Mouse (Mus musculus) megakaryocyte-erythroid progenitor cell, adult 5-6 weeks (primary cell): ENCODE results near the gene Abhd17a. TPM values are rescaled to one million over a fixed set of nuclear protein-coding genes. Genes with fewer than 3 reads are reported as not detected.
A peak's percentile ranks its signal among the peaks of the same experiment; 100 is the strongest.

ENCODE experiments used
- ATAC-seq: replicated peaks from 2 replicates; pipeline ENCODE4 v1.8.0; 2016; ENCODE audit warnings: mild to moderate bottlenecking, inconsistent platforms; ENCODE audit not compliant: severe bottlenecking, poor library complexity, low FRiP score, low TSS enrichment
- total RNA-seq, 2 experiments: library from RNA; stranded (forward) in 1 of 2; stranded (reverse) in 1 of 2; fragments of 200-1000, 215-1000 nt in 1 of 2; fragments of >200 nt in 1 of 2; fragmentation: Nextera tagmentation in 1 of 2; gene quantifications; 2 replicates each; pipeline ENCODE4 v1.2.3; 2014 to 2017

Gene Abhd17a
- total RNA-seq, 2 experiments from 2014 or later, result 19.4 to 63.1 TPM

- ATAC-seq, result 0 out of 2 replicates have a peak, but pooled peaks have one; percentile 18
Measured at GRCm38 (mm10) chr10:80557346-80557965, 32.7 kb downstream of the Abhd17a start.

GRCm38 (mm10) chr10:80553997-80554396, 36.1 kb downstream of the Abhd17a start:
- 0 out of 2 replicates have a peak, but pooled peaks have one; percentile 8 for ATAC-seq

- ATAC-seq, result peak; percentile 80
Measured at GRCm38 (mm10) chr10:80553575-80553974, 36.6 kb downstream of the Abhd17a start.

- no peak for ATAC-seq
Measured at GRCm38 (mm10) chr10:80552364-80552763, 37.8 kb downstream of the Abhd17a start.

- no peak for ATAC-seq
Measured at GRCm38 (mm10) chr10:80549279-80549678, 40.9 kb downstream of the Abhd17a start.

GRCm38 (mm10) chr10:80548428-80549006, 41.6 kb downstream of the Abhd17a start:
- ATAC-seq, result 0 out of 2 replicates have a peak, but pooled peaks have one; percentile 33

GRCm38 (mm10) chr10:80547539-80547938, 42.6 kb downstream of the Abhd17a start:
- ATAC-seq, result no peak

- ATAC-seq, result peak; percentile 62
Measured at GRCm38 (mm10) chr10:80546945-80547344, 43.2 kb downstream of the Abhd17a start.

- no peak for ATAC-seq
Measured at GRCm38 (mm10) chr10:80545590-80545989, 44.6 kb downstream of the Abhd17a start.

GRCm38 (mm10) chr10:80543873-80544272, 46.3 kb downstream of the Abhd17a start:
- ATAC-seq, result no peak

GRCm38 (mm10) chr10:80539493-80539892, 50.6 kb downstream of the Abhd17a start:
- ATAC-seq, result no peak

GRCm38 (mm10) chr10:80538710-80539394, 51.3 kb downstream of the Abhd17a start, which contains the start of gene Atp8b3:
Gene Atp8b3 (minus strand): TSS chr10:80539124.
- ATAC-seq, result peak; percentile 83

- no peak for ATAC-seq
Measured at GRCm38 (mm10) chr10:80538180-80538579, 52.0 kb downstream of the Abhd17a start.

- no peak for ATAC-seq
Measured at GRCm38 (mm10) chr10:80535711-80536110, 54.4 kb downstream of the Abhd17a start.

- ATAC-seq, result no peak
Measured at GRCm38 (mm10) chr10:80535071-80535470, 55.1 kb downstream of the Abhd17a start.

- peak; percentile 74 for ATAC-seq
Measured at GRCm38 (mm10) chr10:80533704-80534103, 56.4 kb downstream of the Abhd17a start.

Other genes with a start within 250 kb of the Abhd17a start
- 1.5 and 3.3 TPM in 2 replicates for gene Adamtsl5, start 241.9 kb downstream of the Abhd17a start, total RNA-seq (2014; fragmentation: Nextera tagmentation)
- gene Adamtsl5, start 241.9 kb downstream of the Abhd17a start, total RNA-seq (2017), result 0.30 and 2.3 TPM in 2 replicates
- 0.79 TPM in 1 of 2 replicates, not detected in the other for gene Plk5, start 233.9 kb downstream of the Abhd17a start, total RNA-seq (2014; fragmentation: Nextera tagmentation)
- not detected in 2 replicates for gene Plk5, start 233.9 kb downstream of the Abhd17a start, total RNA-seq (2017)
- gene Mex3d, start 202.7 kb downstream of the Abhd17a start, total RNA-seq (2014; fragmentation: Nextera tagmentation), result 8.0 and 9.1 TPM in 2 replicates
- gene Mex3d, start 202.7 kb downstream of the Abhd17a start, total RNA-seq (2017), result 13.0 and 14.7 TPM in 2 replicates
- 105 and 113 TPM in 2 replicates for gene Mbd3, start 190.8 kb downstream of the Abhd17a start, total RNA-seq (2014; fragmentation: Nextera tagmentation)
- gene Mbd3, start 190.8 kb downstream of the Abhd17a start, total RNA-seq (2017), result 80.0 and 93.8 TPM in 2 replicates
- gene Uqcr11, start 183.5 kb downstream of the Abhd17a start, total RNA-seq (2014; fragmentation: Nextera tagmentation), result 485 and 702 TPM in 2 replicates
- 241 and 254 TPM in 2 replicates for gene Uqcr11, start 183.5 kb downstream of the Abhd17a start, total RNA-seq (2017)
- 154 and 175 TPM in 2 replicates for gene Tcf3, start 156.7 kb downstream of the Abhd17a start, total RNA-seq (2014; fragmentation: Nextera tagmentation)
- gene Tcf3, start 156.7 kb downstream of the Abhd17a start, total RNA-seq (2017), result 57.9 and 99.8 TPM in 2 replicates
- gene Onecut3, start 95.5 kb downstream of the Abhd17a start, total RNA-seq (2014; fragmentation: Nextera tagmentation), result not detected in 2 replicates
- gene Onecut3, start 95.5 kb downstream of the Abhd17a start, total RNA-seq (2017), result not detected in 2 replicates
- gene Atp8b3, start 51.2 kb downstream of the Abhd17a start, total RNA-seq (2014; fragmentation: Nextera tagmentation), result not detected in 2 replicates
- not detected in 2 replicates for gene Atp8b3, start 51.2 kb downstream of the Abhd17a start, total RNA-seq (2017)
- gene Rexo1, start 28.8 kb downstream of the Abhd17a start, total RNA-seq (2014; fragmentation: Nextera tagmentation), result 52.1 and 57.1 TPM in 2 replicates
- gene Rexo1, start 28.8 kb downstream of the Abhd17a start, total RNA-seq (2017), result 9.8 and 15.3 TPM in 2 replicates
- 21.0 and 24.9 TPM in 2 replicates for gene Klf16, start 13.0 kb downstream of the Abhd17a start, total RNA-seq (2014; fragmentation: Nextera tagmentation)
- 7.2 and 14.6 TPM in 2 replicates for gene Klf16, start 13.0 kb downstream of the Abhd17a start, total RNA-seq (2017)
- 56.1 and 71.8 TPM in 2 replicates for gene Scamp4, start 12.5 kb upstream of the Abhd17a start, total RNA-seq (2014; fragmentation: Nextera tagmentation)
- 12.7 and 23.3 TPM in 2 replicates for gene Scamp4, start 12.5 kb upstream of the Abhd17a start, total RNA-seq (2017)
- gene Adat3, start 12.5 kb upstream of the Abhd17a start, total RNA-seq (2014; fragmentation: Nextera tagmentation), result 2.7 and 9.1 TPM in 2 replicates
- 11.0 TPM in 1 of 2 replicates, not detected in the other for gene Adat3, start 12.5 kb upstream of the Abhd17a start, total RNA-seq (2017)
- 0.68 and 1.6 TPM in 2 replicates for gene Gm49322, start 15.7 kb upstream of the Abhd17a start, total RNA-seq (2014; fragmentation: Nextera tagmentation)
- 0.08 and 0.42 TPM in 2 replicates for gene Gm49322, start 15.7 kb upstream of the Abhd17a start, total RNA-seq (2017)
- 70.2 and 93.3 TPM in 2 replicates for gene Csnk1g2, start 32.5 kb upstream of the Abhd17a start, total RNA-seq (2014; fragmentation: Nextera tagmentation)
- gene Csnk1g2, start 32.5 kb upstream of the Abhd17a start, total RNA-seq (2017), result 117 and 120 TPM in 2 replicates
- gene Btbd2, start 66.7 kb upstream of the Abhd17a start, total RNA-seq (2014; fragmentation: Nextera tagmentation), result 27.4 and 32.0 TPM in 2 replicates
- gene Btbd2, start 66.7 kb upstream of the Abhd17a start, total RNA-seq (2017), result 11.8 and 14.8 TPM in 2 replicates
- gene Mknk2, start 87.8 kb upstream of the Abhd17a start, total RNA-seq (2014; fragmentation: Nextera tagmentation), result 149 and 158 TPM in 2 replicates
- 78.4 and 117 TPM in 2 replicates for gene Mknk2, start 87.8 kb upstream of the Abhd17a start, total RNA-seq (2017)
- gene Mob3a, start 111.6 kb upstream of the Abhd17a start, total RNA-seq (2014; fragmentation: Nextera tagmentation), result 22.8 and 29.1 TPM in 2 replicates
- 30.5 and 38.6 TPM in 2 replicates for gene Mob3a, start 111.6 kb upstream of the Abhd17a start, total RNA-seq (2017)
- gene Izumo4, start 111.8 kb upstream of the Abhd17a start, total RNA-seq (2014; fragmentation: Nextera tagmentation), result 22.8 and 26.4 TPM in 2 replicates
- 3.0 and 4.5 TPM in 2 replicates for gene Izumo4, start 111.8 kb upstream of the Abhd17a start, total RNA-seq (2017)
- 54.1 and 79.5 TPM in 2 replicates for gene Ap3d1, start 151.9 kb upstream of the Abhd17a start, total RNA-seq (2014; fragmentation: Nextera tagmentation)
- 36.6 and 37.8 TPM in 2 replicates for gene Ap3d1, start 151.9 kb upstream of the Abhd17a start, total RNA-seq (2017)
- 67.0 and 83.2 TPM in 2 replicates for gene Dot1l, start 164.9 kb upstream of the Abhd17a start, total RNA-seq (2014; fragmentation: Nextera tagmentation)
- gene Dot1l, start 164.9 kb upstream of the Abhd17a start, total RNA-seq (2017), result 9.9 and 14.0 TPM in 2 replicates
- 97.7 and 118 TPM in 2 replicates for gene Sf3a2, start 207.9 kb upstream of the Abhd17a start, total RNA-seq (2014; fragmentation: Nextera tagmentation)
- 24.1 and 27.1 TPM in 2 replicates for gene Sf3a2, start 207.9 kb upstream of the Abhd17a start, total RNA-seq (2017)
- gene Plekhj1, start 208.3 kb upstream of the Abhd17a start, total RNA-seq (2014; fragmentation: Nextera tagmentation), result 114 and 155 TPM in 2 replicates
- gene Plekhj1, start 208.3 kb upstream of the Abhd17a start, total RNA-seq (2017), result 41.1 and 51.5 TPM in 2 replicates
- 0.59 TPM in 1 of 2 replicates, not detected in the other for gene Amh, start 214.9 kb upstream of the Abhd17a start, total RNA-seq (2014; fragmentation: Nextera tagmentation)
- gene Amh, start 214.9 kb upstream of the Abhd17a start, total RNA-seq (2017), result not detected in 2 replicates
- gene Jsrp1, start 223.2 kb upstream of the Abhd17a start, total RNA-seq (2014; fragmentation: Nextera tagmentation), result not detected in 2 replicates
- not detected in 2 replicates for gene Jsrp1, start 223.2 kb upstream of the Abhd17a start, total RNA-seq (2017)
- 1,436 and 1,526 TPM in 2 replicates for gene Oaz1, start 236.3 kb upstream of the Abhd17a start, total RNA-seq (2014; fragmentation: Nextera tagmentation)
- gene Oaz1, start 236.3 kb upstream of the Abhd17a start, total RNA-seq (2017), result 220 and 353 TPM in 2 replicates